Mouse (Mus musculus): ENCODE measurements around the gene Slc10a7. TPM values are rescaled to one million over a fixed set of nuclear protein-coding genes. Genes with fewer than 3 reads are reported as not detected.
"Not testable (repeated sequence)": the region's sequence is repeated elsewhere in the genome, so short reads cannot be mapped to it uniquely, and the experiment has no call there.

The Slc10a7 gene
- polyA plus RNA-seq, 1 experiment from 2014 or later = 19.9 TPM

DNA sequence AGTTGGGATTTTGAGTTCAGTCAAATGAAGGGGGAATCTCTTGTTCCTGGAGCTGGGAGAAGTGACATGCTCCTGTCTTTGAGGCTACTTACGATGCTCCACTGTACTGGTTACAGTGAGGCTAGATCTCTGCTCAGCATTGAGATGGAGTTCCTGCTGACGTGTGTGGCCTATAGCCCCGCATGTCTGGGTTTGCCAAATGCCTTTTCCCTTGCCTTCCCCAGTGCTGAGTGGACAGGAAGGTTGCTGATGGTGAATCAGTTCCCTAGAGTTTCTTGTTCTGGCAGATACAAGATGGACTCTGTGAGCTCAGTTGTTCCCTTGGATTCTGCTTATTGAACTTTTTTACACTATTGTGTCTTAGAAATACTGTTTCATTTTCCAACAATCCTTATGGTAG is 1.8 kb downstream of the Slc10a7 start:
- Histone ChIP-seq H3K9ac (no peak overlapping the region), H3K9me3 (no peaks in the 10 kb centered on the region), H3K27me3 (no peaks in the 10 kb centered on the region), H3K27ac (no peak overlapping the region), H3K4me3 (no peak overlapping the region), H3K4me1 (peaks cover 14% of the 10 kb centered on the region), H3K4me2 (peak overlapping the region; percentile 22; the same call in 1 of the 2 replicates), H3K36me3 (peaks cover 10% of the 10 kb centered on the region)
- 56% methylated on average over 3 of the region's 3 CpGs for WGBS
- ATAC-seq (ENCODE audit: borderline replicate concordance, extremely low read depth, low FRiP score, low TSS enrichment) = no peak

GRCm38 (mm10) chr8:78513106-78513505 is 4.0 kb downstream of the Slc10a7 start:
- Histone ChIP-seq H3K4me1 (peaks cover 9% of the 10 kb centered on the region), H3K36me3 (peaks cover 13% of the 10 kb centered on the region), H3K4me2 (no peak overlapping the region), H3K9me3 (no peaks in the 10 kb centered on the region), H3K27ac (no peak overlapping the region), H3K9ac (no peak overlapping the region), H3K27me3 (no peaks in the 10 kb centered on the region), H3K4me3 (no peak overlapping the region)
- no peak for ATAC-seq (ENCODE audit: borderline replicate concordance, extremely low read depth, low FRiP score, low TSS enrichment)
- 87% methylated on average over 4 of the region's 4 CpGs for WGBS

DNA sequence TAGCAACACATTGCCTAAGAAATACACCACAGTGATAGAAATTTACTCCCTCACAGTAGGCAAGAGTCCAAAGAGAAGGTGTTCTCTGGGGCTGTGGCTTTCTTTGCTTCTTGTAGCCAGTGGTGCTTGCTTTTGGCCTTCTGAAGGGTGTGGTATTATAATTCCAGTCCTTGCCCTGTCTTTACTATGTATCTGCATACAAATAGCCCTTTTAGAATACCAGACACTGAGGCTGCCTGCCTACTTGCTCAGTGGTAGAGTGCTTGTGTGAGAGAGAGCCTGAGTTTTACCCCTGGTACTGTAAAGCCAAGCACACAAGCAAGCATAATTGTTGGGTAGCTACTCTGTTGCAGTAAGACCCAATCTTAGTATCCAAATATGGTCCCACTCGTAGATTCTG is 5.6 kb downstream of the Slc10a7 start:
- Histone ChIP-seq H3K36me3 (peaks cover 14% of the 10 kb centered on the region), H3K27me3 (no peaks in the 10 kb centered on the region), H3K9me3 (no peaks in the 10 kb centered on the region), H3K4me2 (no peak overlapping the region), H3K4me3 (no peak overlapping the region), H3K9ac (no peak overlapping the region), H3K4me1 (peaks cover 9% of the 10 kb centered on the region), H3K27ac (no peak overlapping the region)
- WGBS = 94% methylated on average over 1 of the region's 1 CpGs
- ATAC-seq (ENCODE audit: borderline replicate concordance, extremely low read depth, low FRiP score, low TSS enrichment) = no peak

- whole genome bisulfite sequencing = 90% methylated on average over 3 of the region's 3 CpGs
- Histone ChIP-seq H3K4me1 (peaks cover 9% of the 10 kb centered on the region), H3K27me3 (no peaks in the 10 kb centered on the region), H3K27ac (no peak overlapping the region), H3K36me3 (peaks cover 14% of the 10 kb centered on the region), H3K4me3 (no peak overlapping the region), H3K9ac (no peak overlapping the region), H3K4me2 (no peak overlapping the region), H3K9me3 (no peaks in the 10 kb centered on the region)
- no peak for ATAC-seq (ENCODE audit: borderline replicate concordance, extremely low read depth, low FRiP score, low TSS enrichment)
Measured at GRCm38 (mm10) chr8:78515132-78515531, 6.0 kb downstream of the Slc10a7 start.

DNA sequence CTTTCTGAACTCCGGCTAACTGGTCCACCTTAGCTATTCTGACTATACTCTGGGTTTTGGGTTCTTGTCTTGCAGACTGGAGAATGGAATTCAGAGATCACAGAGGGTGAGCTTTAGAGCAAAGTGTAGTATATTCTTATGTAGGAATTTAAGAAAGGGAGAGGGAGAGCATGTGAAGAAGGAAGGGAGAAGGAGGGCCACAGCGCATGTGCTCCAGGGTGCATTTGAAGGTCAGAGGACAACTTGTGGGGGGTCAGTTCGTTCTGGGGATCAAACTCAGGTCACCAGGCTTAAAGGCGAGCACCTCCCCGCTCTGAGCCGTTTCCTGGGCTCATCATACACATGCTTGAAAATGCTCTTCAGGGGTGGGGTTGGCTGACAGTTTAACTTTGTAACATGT is 24.8 kb downstream of the Slc10a7 start:
- Histone ChIP-seq H3K4me2 (no peak overlapping the region), H3K27me3 (no peaks in the 10 kb centered on the region), H3K27ac (no peak overlapping the region), H3K36me3 (peaks cover 12% of the 10 kb centered on the region), H3K4me1 (no peaks in the 10 kb centered on the region), H3K4me3 (no peak overlapping the region), H3K9me3 (no peaks in the 10 kb centered on the region), H3K9ac (no peak overlapping the region)
- 73% methylated on average over 6 of the region's 6 CpGs for WGBS
- no peak for ATAC-seq (ENCODE audit: borderline replicate concordance, extremely low read depth, low FRiP score, low TSS enrichment)

DNA sequence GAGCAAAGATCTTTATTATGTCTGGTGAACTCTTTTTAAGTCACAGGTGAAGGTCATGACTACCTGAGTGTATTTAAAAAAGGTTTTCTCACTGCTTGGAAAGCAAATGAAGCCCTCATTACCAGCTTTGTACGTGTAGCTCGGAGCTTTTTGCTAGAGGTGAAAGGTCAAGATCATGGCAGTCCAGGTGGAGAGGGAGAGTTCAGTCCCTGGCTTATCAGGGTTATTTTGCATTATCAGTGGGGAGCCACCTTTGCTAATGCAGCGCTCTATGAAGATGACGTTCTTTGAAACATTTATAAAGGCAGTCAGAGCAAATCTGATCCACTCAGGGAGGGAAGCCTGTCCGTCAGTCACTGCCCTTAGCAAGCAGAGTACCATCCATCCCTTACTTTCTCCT is 27.6 kb downstream of the Slc10a7 start:
- Histone ChIP-seq H3K9me3 (no peaks in the 10 kb centered on the region), H3K27ac (no peak overlapping the region), H3K27me3 (no peaks in the 10 kb centered on the region), H3K36me3 (peaks cover 15% of the 10 kb centered on the region), H3K4me2 (no peak overlapping the region), H3K9ac (no peak overlapping the region), H3K4me3 (no peak overlapping the region), H3K4me1 (no peaks in the 10 kb centered on the region)
- no peak for ATAC-seq (ENCODE audit: borderline replicate concordance, extremely low read depth, low FRiP score, low TSS enrichment)
- WGBS = 63% methylated on average over 5 of the region's 5 CpGs

DNA sequence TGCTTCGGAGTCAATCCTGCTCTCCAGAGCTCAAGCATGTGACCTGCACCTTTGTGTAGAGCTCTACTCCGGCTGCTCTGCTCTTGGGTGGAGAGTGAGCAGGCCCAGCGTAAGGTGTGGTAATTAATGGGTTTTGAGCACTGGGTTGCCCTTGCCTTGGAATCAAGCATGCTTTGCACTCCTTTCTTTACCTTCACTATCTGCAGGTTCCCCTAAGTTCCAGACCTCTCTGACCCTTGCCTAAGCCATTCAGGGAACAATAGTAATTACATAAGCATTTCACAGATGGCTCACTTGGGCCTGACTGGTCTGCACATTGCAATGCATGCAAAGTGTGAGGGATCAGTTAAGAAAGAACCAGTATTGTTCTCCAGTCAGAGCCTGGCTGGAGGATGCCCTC is 28.6 kb downstream of the Slc10a7 start:
- Histone ChIP-seq H3K27ac (no peak overlapping the region), H3K36me3 (peaks cover 12% of the 10 kb centered on the region; the same call in 1 of the 2 replicates), H3K4me3 (no peak overlapping the region), H3K4me2 (no peak overlapping the region), H3K9me3 (no peaks in the 10 kb centered on the region), H3K27me3 (no peaks in the 10 kb centered on the region), H3K9ac (no peak overlapping the region), H3K4me1 (no peaks in the 10 kb centered on the region)
- ATAC-seq (ENCODE audit: borderline replicate concordance, extremely low read depth, low FRiP score, low TSS enrichment) = no peak
- 87% methylated on average over 3 of the region's 3 CpGs for WGBS

GRCm38 (mm10) chr8:78542670-78543069 is 33.5 kb downstream of the Slc10a7 start:
- H3K9ac ChIP-seq; H3K4me1 ChIP-seq; H3K27ac ChIP-seq; H3K9me3 ChIP-seq; H3K4me2 ChIP-seq; H3K27me3 ChIP-seq; ATAC-seq (ENCODE audit: borderline replicate concordance, extremely low read depth, low FRiP score, low TSS enrichment); H3K4me3 ChIP-seq: not testable (repeated sequence)
- WGBS = 85% methylated on average over 4 of the region's 6 CpGs
- H3K36me3 ChIP-seq = peaks cover 16% of the 10 kb centered on the region; the same call in 1 of the 2 replicates

DNA sequence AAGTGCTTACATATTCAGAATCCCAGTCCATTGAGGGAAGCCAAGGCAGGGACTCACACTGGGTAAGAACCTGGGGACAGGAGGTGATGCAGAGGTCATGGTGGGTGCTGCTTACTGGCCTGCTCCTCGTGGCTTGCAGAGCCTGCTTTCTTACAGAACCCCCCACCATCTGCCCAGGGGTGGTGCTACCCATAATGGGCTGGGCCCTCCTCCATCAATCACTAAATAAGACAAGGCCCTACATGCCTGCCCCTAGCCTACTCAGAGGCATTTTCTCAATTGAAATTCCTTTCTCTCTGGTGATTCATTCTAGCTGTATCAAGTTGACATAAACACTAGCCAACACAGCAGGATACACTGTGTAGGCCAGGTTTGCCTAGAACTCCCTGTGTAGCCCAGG is 34.5 kb downstream of the Slc10a7 start:
- Histone ChIP-seq H3K36me3 (peaks cover 11% of the 10 kb centered on the region; the same call in 1 of the 2 replicates), H3K4me3 (no peak overlapping the region), H3K27me3 (no peaks in the 10 kb centered on the region), H3K27ac (no peak overlapping the region), H3K4me1 (peaks cover 3% of the 10 kb centered on the region; the same call in 1 of the 2 replicates), H3K9me3 (no peaks in the 10 kb centered on the region), H3K9ac (no peak overlapping the region), H3K4me2 (no peak overlapping the region)
- WGBS = 16% methylated on average over 1 of the region's 1 CpGs
- ATAC-seq (ENCODE audit: borderline replicate concordance, extremely low read depth, low FRiP score, low TSS enrichment) = no peak

DNA sequence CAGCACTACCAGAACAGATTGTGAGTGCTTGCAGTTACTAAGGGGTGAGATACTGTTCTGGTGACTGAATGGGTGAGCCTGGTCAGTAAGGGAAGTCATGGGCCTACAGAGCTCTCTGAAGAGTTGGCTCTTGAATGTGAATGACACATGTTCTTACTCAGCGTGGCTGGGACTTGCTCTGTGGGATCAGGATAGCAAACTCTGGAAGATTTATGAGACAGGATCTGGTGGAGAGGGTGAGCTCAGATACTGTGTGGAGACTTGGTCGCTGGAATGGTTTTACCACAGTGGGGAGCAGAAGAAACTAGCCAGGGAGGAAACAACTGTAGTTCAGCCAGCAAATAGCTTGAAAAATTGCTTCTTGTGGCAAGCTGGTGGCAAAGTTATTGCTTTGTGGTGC is 35.4 kb downstream of the Slc10a7 start:
- ATAC-seq (ENCODE audit: borderline replicate concordance, extremely low read depth, low FRiP score, low TSS enrichment) = no peak
- 53% methylated on average over 2 of the region's 2 CpGs for WGBS
- no peak overlapping the region for H3K27ac ChIP-seq
- no peak overlapping the region for H3K4me3 ChIP-seq
- H3K9ac ChIP-seq = no peak overlapping the region
- H3K4me1 ChIP-seq = peaks cover 3% of the 10 kb centered on the region; the same call in 1 of the 2 replicates
- no peaks in the 10 kb centered on the region for H3K9me3 ChIP-seq
- no peak overlapping the region for H3K4me2 ChIP-seq
- no peaks in the 10 kb centered on the region for H3K27me3 ChIP-seq
- H3K36me3 ChIP-seq = peaks cover 11% of the 10 kb centered on the region; the same call in 1 of the 2 replicates

DNA sequence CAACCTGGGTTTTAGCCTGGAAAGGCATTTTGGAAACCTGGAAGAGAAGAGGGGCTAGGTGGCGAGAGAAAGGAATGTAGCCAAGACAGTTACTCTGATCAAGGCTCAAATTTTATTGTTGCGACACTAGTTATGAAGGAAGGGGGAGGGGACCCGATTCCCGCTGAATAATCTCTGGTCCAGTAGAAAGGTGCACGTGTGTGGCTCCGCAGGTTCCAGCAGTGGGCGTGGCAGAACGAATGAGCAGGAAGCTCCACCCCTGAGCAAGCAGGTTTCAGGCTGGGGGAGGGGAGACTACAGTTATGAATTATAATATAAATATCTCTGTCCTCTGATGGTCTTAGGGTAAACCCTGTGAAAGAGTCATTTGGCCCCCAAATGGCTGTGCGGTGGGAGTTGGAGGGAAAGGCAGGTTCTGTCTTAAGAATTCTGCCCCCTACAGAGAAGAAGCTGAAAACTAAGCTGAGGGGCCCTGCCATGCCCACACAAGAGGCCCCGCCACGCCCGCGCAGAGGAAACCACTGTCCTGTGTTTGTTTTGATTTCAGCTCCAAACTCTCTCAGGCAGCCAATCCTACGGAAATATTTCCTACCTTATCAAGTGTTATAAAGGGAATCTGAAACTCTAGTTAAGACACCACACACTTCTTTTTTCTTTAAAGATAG is 36.1 kb downstream of the Slc10a7 start:
- H3K4me1 ChIP-seq; H3K4me2 ChIP-seq; H3K9ac ChIP-seq; H3K27me3 ChIP-seq; H3K27ac ChIP-seq; H3K9me3 ChIP-seq; H3K4me3 ChIP-seq; ATAC-seq (ENCODE audit: borderline replicate concordance, extremely low read depth, low FRiP score, low TSS enrichment): not testable (repeated sequence)
- H3K36me3 ChIP-seq = peaks cover 11% of the 10 kb centered on the region; the same call in 1 of the 2 replicates
- 33% methylated on average over 9 of the region's 14 CpGs for WGBS

- Histone ChIP-seq H3K27ac (no peak overlapping the region), H3K4me2 (no peak overlapping the region), H3K27me3 (no peaks in the 10 kb centered on the region), H3K36me3 (no peaks in the 10 kb centered on the region), H3K4me3 (no peak overlapping the region), H3K9me3 (no peaks in the 10 kb centered on the region), H3K9ac (no peak overlapping the region), H3K4me1 (peaks cover 3% of the 10 kb centered on the region; the same call in 1 of the 2 replicates)
- 55% methylated on average over 10 of the region's 10 CpGs for WGBS
- ATAC-seq (ENCODE audit: borderline replicate concordance, extremely low read depth, low FRiP score, low TSS enrichment) = no peak
Measured at GRCm38 (mm10) chr8:78549971-78550751, 41.0 kb downstream of the Slc10a7 start.
